Mouse (Mus musculus): ENCODE measurements around the gene Cdk5rap1.

Cdk5rap1 gene

GRCm38 (mm10) chr2:154372842-154373500, at the start of gene Cdk5rap1:
Gene Cdk5rap1 (minus strand): TSS chr2:154373010.
- no peak for DNase-seq (ENCODE audit: low spot score in 2 of 2)

GRCm38 (mm10) chr2:154422181-154422580, 49.4 kb upstream of the Cdk5rap1 start:
- DNase-seq (ENCODE audit: low spot score in 2 of 2) = no peak

- DNase-seq (ENCODE audit: low spot score in 2 of 2) = no peak
These were observed 48.3 kb upstream of the Cdk5rap1 start for GRCm38 (mm10) chr2:154420942-154421731.

- DNase-seq (ENCODE audit: low spot score in 2 of 2) = no peak
These were observed 47.1 kb upstream of the Cdk5rap1 start for GRCm38 (mm10) chr2:154419631-154420515.

- DNase-seq (ENCODE audit: low spot score in 2 of 2) = no peak
These were observed 45.2 kb upstream of the Cdk5rap1 start for GRCm38 (mm10) chr2:154418001-154418400.

GRCm38 (mm10) chr2:154417107-154417506, 44.3 kb upstream of the Cdk5rap1 start:
- peak; percentile 65 to 89 for DNase-seq (ENCODE audit: low spot score in 2 of 2)

- peak; percentile 72 to 77 for DNase-seq (ENCODE audit: low spot score in 2 of 2)
These were observed 39.3 kb upstream of the Cdk5rap1 start for GRCm38 (mm10) chr2:154412018-154412666.

- DNase-seq (ENCODE audit: low spot score in 2 of 2) = peak; percentile 62 to 70
These were observed 37.5 kb upstream of the Cdk5rap1 start for GRCm38 (mm10) chr2:154410355-154410754.

- DNase-seq (ENCODE audit: low spot score in 2 of 2) = peak; percentile 68 to 75
These were observed 35.0 kb upstream of the Cdk5rap1 start, which contains the start of gene Snta1 for GRCm38 (mm10) chr2:154407643-154408445. Gene Snta1 (minus strand): TSS chr2:154408099.

- peak in 1 of 2 experiments; percentile 23 for DNase-seq (ENCODE audit: low spot score in 2 of 2)
These were observed 34.3 kb upstream of the Cdk5rap1 start for GRCm38 (mm10) chr2:154407063-154407642.

- DNase-seq (ENCODE audit: low spot score in 2 of 2) = no peak
These were observed 32.7 kb upstream of the Cdk5rap1 start for GRCm38 (mm10) chr2:154405447-154405994.

- DNase-seq (ENCODE audit: low spot score in 2 of 2) = no peak
These were observed 30.0 kb upstream of the Cdk5rap1 start for GRCm38 (mm10) chr2:154402811-154403210.

- no peak for DNase-seq (ENCODE audit: low spot score in 2 of 2)
These were observed 29.2 kb upstream of the Cdk5rap1 start for GRCm38 (mm10) chr2:154401976-154402375.

- no peak for DNase-seq (ENCODE audit: low spot score in 2 of 2)
These were observed 26.5 kb upstream of the Cdk5rap1 start for GRCm38 (mm10) chr2:154399325-154399724.

- DNase-seq (ENCODE audit: low spot score in 2 of 2) = no peak
These were observed 25.5 kb upstream of the Cdk5rap1 start for GRCm38 (mm10) chr2:154398267-154398666.

- no peak for DNase-seq (ENCODE audit: low spot score in 2 of 2)
These were observed 23.7 kb upstream of the Cdk5rap1 start for GRCm38 (mm10) chr2:154396529-154396928.

GRCm38 (mm10) chr2:154394602-154395001, 21.8 kb upstream of the Cdk5rap1 start:
- no peak for DNase-seq (ENCODE audit: low spot score in 2 of 2)

- peak in 1 of 2 experiments; percentile 45 for DNase-seq (ENCODE audit: low spot score in 2 of 2)
These were observed 17.6 kb upstream of the Cdk5rap1 start for GRCm38 (mm10) chr2:154390180-154390964.

- DNase-seq (ENCODE audit: low spot score in 2 of 2) = peak; percentile 91
These were observed 6.3 kb upstream of the Cdk5rap1 start for GRCm38 (mm10) chr2:154379103-154379502.

All from right cerebral cortex, adult 2 months (tissue).